Mouse (Mus musculus) hindlimb bud, embryonic 11.5 days (tissue): ENCODE results near the gene Znhit1.
A peak's percentile ranks its signal among the peaks of the same experiment; 100 is the strongest.

Source experiments
- DNase-seq: peaks from one replicate; pipeline ENCODE4 v3.0.0-alpha.2; 2012; ENCODE audit warnings: low read depth, low spot score; ENCODE audit errors: extremely low spot score

Znhit1 gene

GRCm38 (mm10) chr5:136986695-136987137 lies 1.1 kb downstream of the Znhit1 start, which contains the start of gene Plod3:
Gene Plod3, plus strand, starts transcription at chr5:136987019.
- DNase-seq = peak; percentile 99

- no peak for DNase-seq
These were observed 3.0 kb downstream of the Znhit1 start for GRCm38 (mm10) chr5:136984828-136985227.

- DNase-seq = no peak
These were observed 5.4 kb downstream of the Znhit1 start for GRCm38 (mm10) chr5:136982338-136982930.

GRCm38 (mm10) chr5:136980974-136981373 lies 6.8 kb downstream of the Znhit1 start:
- no peak for DNase-seq

GRCm38 (mm10) chr5:136979762-136980161 lies 8.1 kb downstream of the Znhit1 start:
- DNase-seq = no peak

- DNase-seq = no peak
These were observed 10.1 kb downstream of the Znhit1 start for GRCm38 (mm10) chr5:136977769-136978168.

- DNase-seq = no peak
These were observed 14.2 kb downstream of the Znhit1 start for GRCm38 (mm10) chr5:136973670-136974069.

- no peak for DNase-seq
These were observed 17.1 kb downstream of the Znhit1 start for GRCm38 (mm10) chr5:136970703-136971102.

- no peak for DNase-seq
These were observed 20.2 kb downstream of the Znhit1 start for GRCm38 (mm10) chr5:136967592-136967991.

- no peak for DNase-seq
These were observed 20.9 kb downstream of the Znhit1 start for GRCm38 (mm10) chr5:136966861-136967455.

GRCm38 (mm10) chr5:136966331-136966730 lies 21.5 kb downstream of the Znhit1 start, which contains the start of gene Cldn15:
Gene Cldn15, plus strand, starts transcription at chr5:136966616.
- no peak for DNase-seq

GRCm38 (mm10) chr5:136965686-136966085 lies 22.1 kb downstream of the Znhit1 start:
- no peak for DNase-seq

- DNase-seq = no peak
These were observed 22.6 kb downstream of the Znhit1 start for GRCm38 (mm10) chr5:136965210-136965609.

- DNase-seq = no peak
These were observed 24.8 kb downstream of the Znhit1 start for GRCm38 (mm10) chr5:136962966-136963540.

GRCm38 (mm10) chr5:136962501-136962900 lies 25.3 kb downstream of the Znhit1 start:
- peak; percentile 61 for DNase-seq

GRCm38 (mm10) chr5:136961983-136962461 lies 25.8 kb downstream of the Znhit1 start:
- DNase-seq = peak; percentile 64

GRCm38 (mm10) chr5:136961334-136961982 lies 26.4 kb downstream of the Znhit1 start:
- no peak for DNase-seq

- DNase-seq = no peak
These were observed 27.8 kb downstream of the Znhit1 start for GRCm38 (mm10) chr5:136960053-136960452.

- no peak for DNase-seq
These were observed 28.7 kb downstream of the Znhit1 start for GRCm38 (mm10) chr5:136958991-136959605.

GRCm38 (mm10) chr5:136957250-136957649 lies 30.6 kb downstream of the Znhit1 start:
- DNase-seq = no peak

GRCm38 (mm10) chr5:136955622-136956021 lies 32.2 kb downstream of the Znhit1 start:
- DNase-seq = no peak
